Mouse (Mus musculus) cerebellum, adult (tissue): Measurements from ENCODE around the gene Serpinb7.

Source experiments
- ATAC-seq: cut with Nextera tagmentation; 2 replicates; pipeline ENCODE4 v1.9.2; 2017; ENCODE audit warnings: mild to moderate bottlenecking, moderate library complexity, mixed read lengths; ENCODE audit not compliant: insufficient number of reproducible peaks, low FRiP score, low TSS enrichment

The Serpinb7 gene

DNA sequence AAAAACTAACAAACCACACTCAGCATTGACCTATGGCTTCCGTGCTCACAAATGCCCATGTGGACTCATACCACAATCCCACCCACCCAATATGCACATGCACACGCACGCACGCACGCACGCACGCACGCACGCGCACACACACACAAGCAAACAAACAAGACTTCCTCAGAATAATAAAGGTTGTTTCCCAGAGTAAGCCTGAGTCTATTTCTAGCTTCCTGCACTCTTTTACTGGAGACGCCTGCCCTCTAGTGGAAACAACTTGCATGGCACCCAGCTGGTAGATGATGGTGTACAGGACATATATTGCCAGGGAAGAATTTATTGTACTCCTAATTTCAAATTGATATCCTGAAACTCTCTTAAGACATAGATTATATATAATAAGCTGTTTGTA lies 82.0 kb downstream of the Serpinb7 start:
- peak; percentile 59 for ATAC-seq

GRCm38 (mm10) chr1:107489577-107489976 lies 90.1 kb downstream of the Serpinb7 start:
- ATAC-seq, result no peak

- no peak for ATAC-seq
Observed at GRCm38 (mm10) chr1:107496789-107497188, 97.3 kb downstream of the Serpinb7 start.

DNA sequence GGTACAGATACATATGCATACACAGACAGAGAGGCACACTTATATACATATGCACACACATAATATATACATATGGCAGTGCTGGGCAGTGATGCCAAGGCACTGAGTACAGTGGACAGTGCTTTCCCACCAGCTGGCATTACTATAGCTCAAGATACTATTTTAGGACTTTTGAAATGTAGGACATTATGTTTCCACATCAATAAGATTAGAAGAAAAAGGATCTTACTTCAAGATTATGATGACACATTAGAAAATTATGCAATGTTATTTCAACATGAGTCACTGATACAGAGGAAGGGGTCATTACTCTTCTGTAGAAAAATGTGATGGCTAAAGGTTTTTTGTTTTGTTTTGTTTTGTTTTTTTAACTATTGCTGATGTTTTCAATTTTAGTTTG lies 102.6 kb downstream of the Serpinb7 start:
- no peak for ATAC-seq
